Mouse (Mus musculus) ES-E14 (cell line): ENCODE data around the gene Col2a1. TPM values are rescaled to one million over a fixed set of nuclear protein-coding genes. Genes with fewer than 3 reads are reported as not detected.
A peak's percentile ranks its signal among the peaks of the same experiment; 100 is the strongest.

Source experiments
- DNase-seq: peaks from one replicate; pipeline ENCODE4 v3.0.0-alpha.2; 2013; ENCODE audit warnings: low read depth, low spot score
- H3K27ac ChIP-seq: 2 replicates; pipeline ENCODE4 v1.5.1; 2012; ENCODE audit warnings: low read depth, mild to moderate bottlenecking, low read length, moderate library complexity, mixed read lengths; ENCODE audit not compliant: poor library complexity, insufficient read depth, severe bottlenecking
- H3K36me3 ChIP-seq: 2 replicates; pipeline ENCODE4 v1.6.1; 2012; ENCODE audit warnings: mild to moderate bottlenecking, low read length, moderate library complexity, mixed read lengths; ENCODE audit not compliant: control insufficient read depth, poor library complexity, insufficient read depth, severe bottlenecking
- H3K4me1 ChIP-seq, 2 experiments: fragments of 150-350 bp in 1 of 2; sonication (generic) in 1 of 2; 2 replicates each; pipeline ENCODE4 v1.6.1; 2012; ENCODE audit warnings: low read length in 2 of 2, mild to moderate bottlenecking in 1 of 2, mixed read lengths in 1 of 2; ENCODE audit not compliant: control insufficient read depth in 2 of 2, insufficient read depth in 2 of 2, poor library complexity in 1 of 2
- H3K4me3 ChIP-seq, 2 experiments: fragments of 150-350 bp in 1 of 2; sonication (generic) in 1 of 2; 2 replicates each; pipeline ENCODE4 v1.5.1; 2012; ENCODE audit warnings: low read length in 2 of 2, low read depth in 1 of 2, mild to moderate bottlenecking in 1 of 2, mixed read lengths in 1 of 2; ENCODE audit not compliant: insufficient read depth in 1 of 2, poor library complexity in 1 of 2, severe bottlenecking in 1 of 2
- H3K9ac ChIP-seq: 2 replicates; pipeline ENCODE4 v1.6.1; 2012; ENCODE audit warnings: low read depth, mild to moderate bottlenecking, low read length, mixed read lengths; ENCODE audit not compliant: poor library complexity, insufficient read depth, severe bottlenecking
- H3K9me3 ChIP-seq: fragments of 150-350 bp; sonication (generic); 2 replicates; pipeline ENCODE4 v1.6.1; 2012; ENCODE audit warnings: low read depth, mild to moderate bottlenecking, low read length; ENCODE audit not compliant: control insufficient read depth, insufficient read depth
- CHD2 ChIP-seq: IDR thresholded peaks from 2 replicates; pipeline ENCODE4 v1.6.1; 2014; ENCODE audit warnings: mild to moderate bottlenecking, low read depth, low read length, inconsistent platforms
- HCFC1 ChIP-seq: IDR thresholded peaks from 2 replicates; pipeline ENCODE4 v1.6.1; 2012; ENCODE audit warnings: low read length, inconsistent platforms, borderline replicate concordance; ENCODE audit not compliant: insufficient read depth
- MAFK ChIP-seq: IDR thresholded peaks from 2 replicates; pipeline ENCODE4 v1.6.1; 2014; ENCODE audit warnings: mild to moderate bottlenecking, low read depth, low read length, inconsistent platforms; ENCODE audit not compliant: insufficient read depth
- ZC3H11A ChIP-seq: IDR thresholded peaks from 2 replicates; pipeline ENCODE4 v1.6.1; 2012; ENCODE audit warnings: low read depth, mild to moderate bottlenecking, inconsistent platforms, low read length, borderline replicate concordance
- ZNF384 ChIP-seq: IDR thresholded peaks from 2 replicates; pipeline ENCODE4 v1.6.1; 2012; ENCODE audit warnings: low read depth, low read length, inconsistent platforms
- in situ Hi-C, 2 experiments: fragments of 600-800 bp; cut with MboI; formaldehyde crosslinking; loops; one replicate each; pipeline ENCODE4 v1.15.1; 2025; ENCODE audit warnings: low sequenced_read_pairs in 2 of 2, inconsistent platforms in 1 of 2; ENCODE audit not compliant: unreplicated experiment in 2 of 2
- total RNA-seq: library from RNA; depleted of rRNA; stranded (reverse); fragments of 300-350 nt; gene quantifications from 2 replicates; pipeline ENCODE4 v1.2.3, GENCODE M21; 2012

The Col2a1 gene
- total RNA-seq, 1 experiment: 10.9 TPM

- Histone ChIP-seq H3K9ac (peak overlapping the region; percentile 88), H3K4me3 (peak overlapping the region; percentile 69 to 77), H3K9me3 (no peaks in the 10 kb centered on the region), H3K4me1 (peaks cover 0 to 3% of the 10 kb centered on the region in 2 experiments; a peak in 1 of 4 replicates), H3K27ac (no peak overlapping the region), H3K36me3 (no peaks in the 10 kb centered on the region)
- no peak for DNase-seq
- no peak for TF ChIP-seq ZNF384
- no peak for TF ChIP-seq CHD2
- TF ChIP-seq HCFC1: no peak
- no peak for TF ChIP-seq MAFK
- no peak for TF ChIP-seq ZC3H11A
- in situ Hi-C loops: no loop called here
Observed at GRCm38 (mm10) chr15:97964836-97965187, 39.7 kb downstream of the Col2a1 start.

GRCm38 (mm10) chr15:97963989-97964835 is 40.3 kb downstream of the Col2a1 start, which contains the start of gene Tmem106c:
Gene Tmem106c (plus strand): TSS chr15:97964200.
- TF ChIP-seq MAFK: no peak
- peak; percentile 23; the same call in 1 of the 2 replicates for TF ChIP-seq HCFC1
- no peak for TF ChIP-seq ZNF384
- no peak for TF ChIP-seq ZC3H11A
- H3K9me3 ChIP-seq: no peaks in the 10 kb centered on the region
- peak within 1 kb of the TSS; percentile 88 for H3K9ac ChIP-seq
- H3K36me3 ChIP-seq: no peaks in the 10 kb centered on the region
- peaks cover 0 to 3% of the 10 kb centered on the region in 2 experiments; a peak in 1 of 4 replicates for H3K4me1 ChIP-seq
- DNase-seq: peak; percentile 79
- peak within 1 kb of the TSS; percentile 40; the same call in 1 of the 2 replicates for H3K27ac ChIP-seq
- H3K4me3 ChIP-seq: peak within 1 kb of the TSS; percentile 69 to 77
- in situ Hi-C loops: no loop called here

GRCm38 (mm10) chr15:97963329-97963988 is 41.0 kb downstream of the Col2a1 start:
- Histone ChIP-seq H3K4me1 (peaks cover 0 to 3% of the 10 kb centered on the region in 2 experiments; a peak in 1 of 4 replicates), H3K27ac (no peak overlapping the region), H3K9me3 (no peaks in the 10 kb centered on the region), H3K9ac (peak overlapping the region; percentile 79), H3K36me3 (no peaks in the 10 kb centered on the region), H3K4me3 (peak overlapping the region; percentile 50 to 60)
- in situ Hi-C loops: no loop called here
- TF ChIP-seq MAFK (no peak), ZC3H11A (no peak), ZNF384 (no peak), HCFC1 (no peak), CHD2 (no peak)
- DNase-seq: no peak

GRCm38 (mm10) chr15:97956416-97956815 is 48.1 kb downstream of the Col2a1 start:
- Histone ChIP-seq H3K36me3 (no peaks in the 10 kb centered on the region), H3K9me3 (no peaks in the 10 kb centered on the region), H3K4me3 (no peak overlapping the region), H3K4me1 (no peaks in the 10 kb centered on the region; a peak in 1 of 4 replicates), H3K9ac (no peak overlapping the region), H3K27ac (no peak overlapping the region)
- TF ChIP-seq MAFK: no peak
- no peak for TF ChIP-seq ZC3H11A
- TF ChIP-seq ZNF384: no peak
- no peak for TF ChIP-seq HCFC1
- TF ChIP-seq CHD2: no peak
- in situ Hi-C loops: no loop called here
- DNase-seq: no peak
